Mouse (Mus musculus): ENCODE data around the gene Npw. TPM values are rescaled to one million over a fixed set of nuclear protein-coding genes. Genes with fewer than 3 reads are reported as not detected.
A peak's percentile ranks its signal among the peaks of the same experiment; 100 is the strongest.

Gene Npw
- polyA plus RNA-seq, 1 experiment from 2014 or later = 0.75 TPM

DNA sequence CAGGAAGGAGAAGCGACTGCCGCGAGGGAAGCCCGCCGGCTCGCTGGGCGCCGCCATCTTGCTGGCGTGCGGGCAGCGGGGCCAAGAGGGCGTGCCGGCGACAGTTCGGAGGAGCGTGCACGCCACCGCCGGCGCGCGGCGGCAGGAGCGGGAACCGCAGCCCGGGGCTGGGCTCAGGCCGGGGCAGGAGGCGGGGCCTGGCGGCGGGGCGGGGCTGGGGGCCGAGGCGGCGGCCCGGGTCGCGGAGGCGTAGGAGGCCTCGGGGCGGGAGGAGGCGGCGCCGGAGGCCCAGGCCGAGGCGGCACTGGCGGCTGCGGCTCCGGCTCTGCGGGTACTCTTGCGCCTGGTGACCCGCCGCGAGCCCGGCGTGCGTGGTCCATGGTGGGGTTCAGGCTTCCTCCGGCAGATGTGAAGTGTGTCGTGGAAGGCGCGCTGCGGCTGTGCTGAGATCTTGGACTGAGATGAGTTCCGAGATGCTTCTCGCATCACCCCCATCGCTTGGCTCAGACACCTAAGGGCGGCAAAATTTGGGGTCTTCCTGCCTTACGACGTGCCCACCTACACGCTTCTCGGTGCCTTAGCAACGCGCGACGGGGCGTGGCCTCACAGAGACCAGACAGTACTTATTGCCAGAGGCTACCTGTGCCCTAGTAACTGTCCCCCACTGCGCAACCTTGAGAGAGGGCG lies 37.9 kb upstream of the Npw start, which contains the start of the genes Gfer and Noxo1:
TSS of gene Gfer (minus strand) at position 146 of the 687 bp plus-strand sequence.
TSS of gene Noxo1 (plus strand) at position 224 of the 687 bp plus-strand sequence.
- Histone ChIP-seq H3K9ac (ENCODE audit: low read depth, low read length) (peak within 1 kb of the TSS; percentile 90), H3K9me3 (ENCODE audit: control insufficient read depth, low read length) (no peaks in the 10 kb centered on the region), H3K27me3 (replicated peaks; ENCODE audit: control insufficient read depth, insufficient read depth, low read length) (no peaks in the 10 kb centered on the region), H3K36me3 (ENCODE audit: control insufficient read depth, insufficient read depth, low read length) (peaks cover 19% of the 10 kb centered on the region), H3K4me1 (ENCODE audit: control insufficient read depth, insufficient read depth, low read depth, low read length) (peaks cover 20% of the 10 kb centered on the region), H3K4me3 (ENCODE audit: low read length) (peak within 1 kb of the TSS; percentile 72), H3K27ac (ENCODE audit: low read depth, low read length) (peak within 1 kb of the TSS; percentile 96), H3K4me2 (ENCODE audit: low read length) (peak within 1 kb of the TSS; percentile 69)
- under 1% methylated on average over 75 of the region's 76 CpGs for WGBS
- peak; percentile 93 for ATAC-seq

DNA sequence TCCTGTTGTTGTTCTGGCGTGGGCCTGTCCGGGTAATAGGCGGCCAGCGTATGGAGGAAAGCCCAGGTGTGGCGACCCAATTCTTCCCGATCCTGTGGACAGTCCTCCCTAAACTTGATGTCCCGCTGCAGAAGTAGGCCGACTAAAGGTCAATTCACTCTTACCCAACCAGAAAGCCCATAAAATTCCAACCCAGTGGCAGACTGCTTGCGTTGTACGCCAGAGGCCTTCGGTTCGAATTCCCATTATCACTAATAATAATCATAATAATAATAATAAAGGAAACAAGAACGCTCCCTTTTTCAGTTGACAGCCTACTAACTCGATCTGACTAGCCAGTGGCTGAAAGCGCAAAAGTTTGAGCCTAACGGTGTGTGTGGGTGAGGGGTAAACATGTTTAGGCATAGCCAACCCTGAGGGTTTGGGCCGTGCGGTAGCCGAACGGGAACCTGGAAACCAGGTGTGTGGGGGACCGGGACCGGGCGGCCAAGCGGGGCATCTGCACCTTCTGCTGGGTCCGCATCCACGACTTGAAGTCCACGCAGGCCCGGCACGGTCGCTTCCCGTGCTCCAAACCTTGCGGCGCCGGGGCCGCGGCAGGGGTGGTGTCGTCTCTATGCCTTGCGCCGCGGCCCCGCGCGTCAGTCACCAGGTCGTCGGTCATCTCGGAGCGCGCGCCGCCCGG lies 37.2 kb upstream of the Npw start:
- peak overlapping the region; percentile 96 for H3K27ac ChIP-seq (ENCODE audit: low read depth, low read length)
- H3K36me3 ChIP-seq (ENCODE audit: control insufficient read depth, insufficient read depth, low read length) = peaks cover 14% of the 10 kb centered on the region
- peak overlapping the region; percentile 90 for H3K9ac ChIP-seq (ENCODE audit: low read depth, low read length)
- no peaks in the 10 kb centered on the region for H3K27me3 ChIP-seq (replicated peaks; ENCODE audit: control insufficient read depth, insufficient read depth, low read length)
- WGBS = 7% methylated on average over 41 of the region's 51 CpGs
- peak overlapping the region; percentile 72 for H3K4me3 ChIP-seq (ENCODE audit: low read length)
- H3K4me2 ChIP-seq (ENCODE audit: low read length) = peak overlapping the region; percentile 69
- H3K9me3 ChIP-seq (ENCODE audit: control insufficient read depth, low read length) = no peaks in the 10 kb centered on the region
- peaks cover 26% of the 10 kb centered on the region for H3K4me1 ChIP-seq (ENCODE audit: control insufficient read depth, insufficient read depth, low read depth, low read length)
- peak; percentile 61 for ATAC-seq

DNA sequence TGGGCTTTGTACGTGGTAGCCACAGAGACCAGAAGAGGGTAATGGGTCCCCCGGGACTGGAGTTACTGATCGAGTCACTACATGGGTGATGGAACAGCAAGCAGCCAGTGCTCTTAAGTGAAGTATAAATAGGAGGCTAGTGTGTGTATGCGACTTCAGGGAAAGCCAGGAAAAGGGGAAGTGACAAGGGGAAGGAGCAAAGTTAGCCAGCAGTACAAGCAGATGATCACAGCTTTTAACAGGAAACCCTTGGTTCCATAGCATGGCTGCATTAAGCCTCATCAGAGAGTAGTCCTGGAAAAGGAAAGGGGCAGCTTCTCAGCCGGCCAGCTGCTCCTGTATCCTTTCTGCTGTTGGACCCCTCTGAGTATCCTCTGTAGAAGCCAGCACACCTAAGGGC lies 34.1 kb upstream of the Npw start:
- no peak overlapping the region for H3K4me3 ChIP-seq (ENCODE audit: low read length)
- H3K27me3 ChIP-seq (replicated peaks; ENCODE audit: control insufficient read depth, insufficient read depth, low read length) = peaks cover 4% of the 10 kb centered on the region; the same call in 1 of the 2 replicates
- H3K9ac ChIP-seq (ENCODE audit: low read depth, low read length) = no peak overlapping the region
- no peaks in the 10 kb centered on the region for H3K9me3 ChIP-seq (ENCODE audit: control insufficient read depth, low read length)
- WGBS = 89% methylated on average over 5 of the region's 5 CpGs
- no peak for ATAC-seq
- no peak overlapping the region for H3K4me2 ChIP-seq (ENCODE audit: low read length)
- no peak overlapping the region for H3K27ac ChIP-seq (ENCODE audit: low read depth, low read length)
- H3K4me1 ChIP-seq (ENCODE audit: control insufficient read depth, insufficient read depth, low read depth, low read length) = peaks cover 42% of the 10 kb centered on the region
- peaks cover 6% of the 10 kb centered on the region; the same call in 1 of the 2 replicates for H3K36me3 ChIP-seq (ENCODE audit: control insufficient read depth, insufficient read depth, low read length)

DNA sequence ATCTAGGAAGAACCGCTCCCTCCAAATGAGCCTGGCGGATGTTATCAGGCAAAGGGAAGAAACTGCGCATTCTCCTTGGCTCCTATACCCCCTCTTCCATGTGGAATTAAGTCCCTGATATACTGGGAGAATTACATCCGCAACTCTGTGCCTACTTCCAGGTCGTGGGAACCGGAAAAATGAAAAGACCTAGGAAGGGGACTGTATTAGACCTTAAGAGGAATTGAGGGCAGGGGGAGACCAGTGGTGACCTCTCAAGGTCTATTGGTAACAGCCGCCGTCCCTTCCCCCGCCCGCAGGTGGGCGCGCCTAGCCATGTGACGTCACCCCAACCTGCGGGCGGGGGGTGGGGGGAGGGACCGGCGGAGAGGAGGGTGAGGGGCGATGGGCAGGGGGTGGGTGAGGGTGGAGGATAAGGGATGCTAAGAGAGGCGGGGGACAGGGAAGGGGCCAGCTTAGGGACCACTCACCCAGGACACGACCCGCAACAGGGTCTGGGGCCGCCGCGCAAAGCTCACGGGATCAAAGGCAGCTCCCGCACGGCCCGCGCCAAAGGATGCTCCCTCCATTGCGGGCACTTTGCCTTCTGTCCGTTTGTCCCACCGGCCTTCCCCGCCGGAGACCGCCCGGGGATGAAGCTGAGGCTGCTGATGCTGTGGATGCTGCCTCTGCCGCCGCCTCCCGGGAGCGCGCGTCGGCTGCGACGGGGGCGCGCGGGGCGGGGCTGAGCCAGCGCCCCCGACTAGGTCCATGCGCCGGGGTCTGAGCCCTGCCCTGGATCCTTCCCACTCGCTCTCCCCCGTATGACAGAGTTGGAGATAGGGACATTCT lies 31.2 kb upstream of the Npw start, which contains the start of gene Syngr3:
TSS of gene Syngr3 (minus strand) at position 705 of the 831 bp plus-strand sequence.
- ATAC-seq = peak; percentile 73
- H3K4me2 ChIP-seq (ENCODE audit: low read length) = peak within 1 kb of the TSS; percentile 72
- WGBS = under 1% methylated on average over 55 of the region's 55 CpGs

DNA sequence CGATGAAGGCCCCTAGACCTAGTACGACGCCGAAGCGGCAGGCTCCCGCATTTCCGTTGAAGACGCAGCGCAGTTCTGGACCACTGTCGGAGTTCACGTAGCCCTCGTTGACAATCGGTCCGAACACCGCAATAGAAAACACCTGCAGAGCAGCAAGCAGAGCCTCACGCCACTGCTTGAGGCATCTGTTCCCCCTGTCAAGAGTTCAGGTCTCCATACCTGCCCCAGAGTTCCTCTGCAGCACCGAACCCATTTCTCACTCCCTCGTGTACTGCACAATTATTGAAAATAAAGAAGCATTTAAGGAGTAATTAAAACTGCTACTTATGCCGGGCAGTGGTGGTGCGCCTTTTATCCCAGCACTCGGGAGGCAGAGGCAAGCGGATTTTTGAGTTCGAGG lies 29.3 kb upstream of the Npw start:
- Histone ChIP-seq H3K4me3 (ENCODE audit: low read length) (peak overlapping the region; percentile 39), H3K9ac (ENCODE audit: low read depth, low read length) (peak overlapping the region; percentile 52), H3K36me3 (ENCODE audit: control insufficient read depth, insufficient read depth, low read length) (peaks cover 16% of the 10 kb centered on the region), H3K27ac (ENCODE audit: low read depth, low read length) (no peak overlapping the region), H3K4me2 (ENCODE audit: low read length) (peak overlapping the region; percentile 72), H3K27me3 (replicated peaks; ENCODE audit: control insufficient read depth, insufficient read depth, low read length) (peaks cover 4% of the 10 kb centered on the region; the same call in 1 of the 2 replicates), H3K9me3 (ENCODE audit: control insufficient read depth, low read length) (no peaks in the 10 kb centered on the region), H3K4me1 (ENCODE audit: control insufficient read depth, insufficient read depth, low read depth, low read length) (peaks cover 29% of the 10 kb centered on the region)
- ATAC-seq = no peak; the same call in 1 of the 2 replicates
- 19% methylated on average over 23 of the region's 23 CpGs for WGBS

More for the DNA sequence above, 31.2 kb upstream of the Npw start, which contains the start of gene Syngr3:
- no peaks in the 10 kb centered on the region for H3K9me3 ChIP-seq (ENCODE audit: control insufficient read depth, low read length)
- peak within 1 kb of the TSS; percentile 90 for H3K27ac ChIP-seq (ENCODE audit: low read depth, low read length)
- peak within 1 kb of the TSS; percentile 83 for H3K9ac ChIP-seq (ENCODE audit: low read depth, low read length)
- peaks cover 20% of the 10 kb centered on the region for H3K36me3 ChIP-seq (ENCODE audit: control insufficient read depth, insufficient read depth, low read length)
- peaks cover 4% of the 10 kb centered on the region; the same call in 1 of the 2 replicates for H3K27me3 ChIP-seq (replicated peaks; ENCODE audit: control insufficient read depth, insufficient read depth, low read length)
- peak within 1 kb of the TSS; percentile 66 for H3K4me3 ChIP-seq (ENCODE audit: low read length)
- H3K4me1 ChIP-seq (ENCODE audit: control insufficient read depth, insufficient read depth, low read depth, low read length) = peaks cover 29% of the 10 kb centered on the region

DNA sequence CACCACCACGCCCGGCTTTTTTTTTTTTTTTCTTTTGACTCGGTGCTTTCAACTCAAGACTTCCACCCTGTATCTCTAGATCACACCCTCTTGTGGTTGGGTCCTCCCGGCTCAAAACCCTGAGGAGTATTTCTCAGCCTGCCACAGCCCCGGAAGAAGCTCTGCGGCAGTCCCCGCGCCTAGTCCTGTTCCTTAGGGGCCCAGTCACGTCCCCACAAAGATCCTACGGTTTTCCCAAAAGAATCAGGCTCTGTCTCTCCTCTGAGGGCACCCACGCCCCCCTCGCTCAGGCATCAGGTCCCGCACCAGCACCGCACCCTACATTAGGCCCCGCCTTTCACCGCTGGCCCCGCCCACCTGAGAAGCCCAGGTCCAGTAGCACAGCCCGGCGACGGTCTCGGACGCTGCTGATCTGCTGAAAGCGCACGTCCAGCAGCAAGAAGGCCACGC lies 28.9 kb upstream of the Npw start:
- H3K4me3 ChIP-seq (ENCODE audit: low read length) = peak overlapping the region; percentile 39
- no peaks in the 10 kb centered on the region for H3K9me3 ChIP-seq (ENCODE audit: control insufficient read depth, low read length)
- H3K4me1 ChIP-seq (ENCODE audit: control insufficient read depth, insufficient read depth, low read depth, low read length) = peaks cover 29% of the 10 kb centered on the region
- no peak overlapping the region for H3K27ac ChIP-seq (ENCODE audit: low read depth, low read length)
- H3K27me3 ChIP-seq (replicated peaks; ENCODE audit: control insufficient read depth, insufficient read depth, low read length) = peaks cover 4% of the 10 kb centered on the region; the same call in 1 of the 2 replicates
- peaks cover 14% of the 10 kb centered on the region; the same call in 1 of the 2 replicates for H3K36me3 ChIP-seq (ENCODE audit: control insufficient read depth, insufficient read depth, low read length)
- peak overlapping the region; percentile 72 for H3K4me2 ChIP-seq (ENCODE audit: low read length)
- peak; percentile 26 for ATAC-seq
- WGBS = 2% methylated on average over 25 of the region's 25 CpGs
- H3K9ac ChIP-seq (ENCODE audit: low read depth, low read length) = peak overlapping the region; percentile 52

DNA sequence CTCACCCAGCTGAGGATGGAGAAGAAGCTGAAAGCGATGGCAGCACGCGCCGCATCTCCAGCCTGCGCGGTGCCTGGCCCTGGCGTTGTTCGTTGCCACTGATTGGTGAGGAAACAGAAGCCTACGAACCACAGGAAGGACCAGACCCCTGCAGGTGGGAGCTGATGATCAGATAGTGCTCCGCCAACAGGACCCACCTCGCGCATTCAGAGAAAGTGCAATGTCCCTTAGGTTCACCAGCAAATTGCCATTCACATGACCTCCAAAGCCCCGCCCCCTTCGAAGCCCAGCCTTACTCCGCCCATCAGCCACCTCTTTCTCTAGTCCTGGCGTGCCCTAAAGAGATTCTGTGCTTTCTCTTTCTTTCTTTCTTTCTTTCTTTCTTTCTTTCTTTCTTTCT lies 28.3 kb upstream of the Npw start:
- peaks cover 4% of the 10 kb centered on the region; the same call in 1 of the 2 replicates for H3K27me3 ChIP-seq (replicated peaks; ENCODE audit: control insufficient read depth, insufficient read depth, low read length)
- H3K9me3 ChIP-seq (ENCODE audit: control insufficient read depth, low read length) = no peaks in the 10 kb centered on the region
- H3K4me1 ChIP-seq (ENCODE audit: control insufficient read depth, insufficient read depth, low read depth, low read length) = peaks cover 29% of the 10 kb centered on the region
- H3K36me3 ChIP-seq (ENCODE audit: control insufficient read depth, insufficient read depth, low read length) = peaks cover 15% of the 10 kb centered on the region; the same call in 1 of the 2 replicates
- ATAC-seq = no peak
- 39% methylated on average over 16 of the region's 16 CpGs for WGBS
- H3K9ac ChIP-seq (ENCODE audit: low read depth, low read length) = no peak overlapping the region
- H3K4me2 ChIP-seq (ENCODE audit: low read length) = no peak overlapping the region
- H3K4me3 ChIP-seq (ENCODE audit: low read length) = no peak overlapping the region
- H3K27ac ChIP-seq (ENCODE audit: low read depth, low read length) = no peak overlapping the region

DNA sequence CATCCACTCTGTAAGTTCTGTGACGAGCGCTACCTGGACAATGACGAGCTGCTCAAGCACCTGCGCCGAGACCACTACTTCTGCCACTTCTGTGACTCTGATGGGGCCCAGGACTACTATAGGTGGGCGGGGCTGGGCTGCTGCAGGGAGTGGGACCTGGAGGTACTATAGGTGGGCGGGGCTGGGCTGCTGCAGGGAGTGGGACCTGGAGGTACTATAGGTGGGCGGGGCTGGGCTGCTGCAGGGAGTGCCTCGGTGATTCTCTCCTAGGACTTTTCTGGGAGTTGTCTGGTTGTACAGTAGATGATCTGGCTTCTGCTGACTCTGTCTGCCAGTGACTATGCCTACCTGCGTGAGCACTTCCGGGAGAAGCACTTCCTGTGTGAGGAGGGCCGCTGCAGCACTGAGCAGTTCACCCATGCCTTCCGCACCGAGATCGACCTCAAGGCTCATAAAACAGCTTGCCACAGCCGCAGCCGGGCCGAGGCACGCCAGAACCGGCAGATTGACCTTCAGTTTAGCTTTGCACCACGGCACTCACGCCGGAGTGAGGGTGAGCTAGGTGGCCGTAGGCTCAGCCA lies 19.3 kb upstream of the Npw start:
- H3K27me3 ChIP-seq (replicated peaks; ENCODE audit: control insufficient read depth, insufficient read depth, low read length) = no peaks in the 10 kb centered on the region
- H3K4me1 ChIP-seq (ENCODE audit: control insufficient read depth, insufficient read depth, low read depth, low read length) = no peaks in the 10 kb centered on the region; the same call in 1 of the 2 replicates
- WGBS = 94% methylated on average over 24 of the region's 24 CpGs
- H3K27ac ChIP-seq (ENCODE audit: low read depth, low read length) = no peak overlapping the region
- no peak overlapping the region for H3K4me3 ChIP-seq (ENCODE audit: low read length)
- no peak overlapping the region for H3K9ac ChIP-seq (ENCODE audit: low read depth, low read length)
- no peak; the same call in 1 of the 2 replicates for ATAC-seq
- no peaks in the 10 kb centered on the region for H3K9me3 ChIP-seq (ENCODE audit: control insufficient read depth, low read length)
- H3K36me3 ChIP-seq (ENCODE audit: control insufficient read depth, insufficient read depth, low read length) = peaks cover 27% of the 10 kb centered on the region
- no peak overlapping the region for H3K4me2 ChIP-seq (ENCODE audit: low read length)

Data from hindbrain, embryonic 16.5 days (tissue).